Mouse (Mus musculus): ENCODE results near the gene Tmbim6. TPM values are rescaled to one million over a fixed set of nuclear protein-coding genes. Genes with fewer than 3 reads are reported as not detected.
"Not testable (repeated sequence)": the region's sequence is repeated elsewhere in the genome, so short reads cannot be mapped to it uniquely, and the experiment has no call there.

Tmbim6 gene
- polyA plus RNA-seq, 2 experiments = 99.7 to 187 TPM

DNA sequence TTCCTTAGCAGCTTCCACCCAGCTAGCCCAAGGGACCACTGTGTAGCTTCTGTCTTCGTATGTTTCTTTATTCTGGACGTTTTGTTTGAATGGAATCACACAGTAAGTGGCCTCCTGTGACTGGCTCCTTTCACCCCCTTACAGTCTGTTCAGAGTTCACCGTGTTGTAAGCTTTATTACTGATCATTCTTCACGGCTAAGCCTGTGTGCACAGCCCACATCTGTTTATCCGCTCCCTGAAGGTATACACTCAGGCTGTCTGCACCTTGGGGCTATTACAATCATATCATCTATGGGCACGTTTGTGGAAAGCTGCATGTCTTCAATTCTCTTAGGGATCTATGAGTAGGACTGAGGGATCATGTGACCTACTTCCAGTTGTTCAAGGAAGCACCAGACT is 52.9 kb downstream of the Tmbim6 start:
- Histone ChIP-seq H3K4me3 (ENCODE audit: insufficient read depth in 1 of 2, low read depth in 2 of 2, low read length in 2 of 2) (no peak overlapping the region), H3K9ac (replicated peaks) (no peak overlapping the region), H3K27me3 (ENCODE audit: control insufficient read depth, insufficient read depth, low read length) (no peaks in the 10 kb centered on the region), H3K27ac (no peak overlapping the region), H3K9me3 (ENCODE audit: control insufficient read depth, low read length) (no peaks in the 10 kb centered on the region), H3K4me2 (ENCODE audit: low read depth) (no peak overlapping the region), H3K36me3 (replicated peaks; ENCODE audit: control insufficient read depth, insufficient read depth, low read depth) (no peaks in the 10 kb centered on the region), H3K4me1 (replicated peaks; ENCODE audit: control insufficient read depth in 2 of 2, insufficient read depth in 2 of 2, low read length in 1 of 2) (peaks cover 11 to 24% of the 10 kb centered on the region in 2 experiments)
- no peak for TF ChIP-seq EP300 (IDR thresholded peaks at IDR 0.05; ENCODE audit: low read depth)
- TF ChIP-seq CTCF (IDR thresholded peaks at IDR 0.05; ENCODE audit: low read depth) = no peak
- 60% methylated on average over 6 of the region's 6 CpGs for WGBS (ENCODE audit: insufficient replicate concordance)
- no peak for DNase-seq (ENCODE audit: low read depth in 3 of 3, low spot score in 3 of 3)
- ATAC-seq (ENCODE audit: insufficient read depth) = no peak

DNA sequence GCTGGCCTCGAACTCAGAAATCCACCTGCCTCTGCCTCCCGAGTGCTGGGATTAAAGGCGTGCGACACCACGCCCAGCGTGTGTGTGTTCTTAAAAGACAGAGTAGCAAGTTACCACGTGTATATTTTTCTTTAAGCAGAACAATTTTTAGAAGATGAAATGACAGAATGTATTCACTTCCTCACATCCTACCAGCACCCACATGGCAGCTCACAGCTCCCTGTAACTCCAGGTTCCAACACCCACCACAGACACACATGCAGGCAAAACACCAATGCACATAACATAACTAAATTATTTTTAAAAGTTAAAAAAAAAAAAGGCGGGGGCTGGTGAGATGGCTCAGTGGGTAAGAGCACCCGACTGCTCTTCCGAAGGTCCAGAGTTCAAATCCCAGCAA is 53.5 kb downstream of the Tmbim6 start:
- H3K4me3 ChIP-seq (ENCODE audit: insufficient read depth in 1 of 2, low read depth in 2 of 2, low read length in 2 of 2); DNase-seq (ENCODE audit: low read depth in 3 of 3, low spot score in 3 of 3); ATAC-seq (ENCODE audit: insufficient read depth); H3K9ac ChIP-seq (replicated peaks); H3K27me3 ChIP-seq (ENCODE audit: control insufficient read depth, insufficient read depth, low read length); H3K9me3 ChIP-seq (ENCODE audit: control insufficient read depth, low read length); H3K27ac ChIP-seq; H3K36me3 ChIP-seq (replicated peaks; ENCODE audit: control insufficient read depth, insufficient read depth, low read depth); H3K4me2 ChIP-seq (ENCODE audit: low read depth): not testable (repeated sequence)
- peaks cover 11 to 23% of the 10 kb centered on the region in 2 experiments for H3K4me1 ChIP-seq (replicated peaks; ENCODE audit: control insufficient read depth in 2 of 2, insufficient read depth in 2 of 2, low read length in 1 of 2)
- WGBS (ENCODE audit: insufficient replicate concordance) = 62% methylated on average over 10 of the region's 10 CpGs

DNA sequence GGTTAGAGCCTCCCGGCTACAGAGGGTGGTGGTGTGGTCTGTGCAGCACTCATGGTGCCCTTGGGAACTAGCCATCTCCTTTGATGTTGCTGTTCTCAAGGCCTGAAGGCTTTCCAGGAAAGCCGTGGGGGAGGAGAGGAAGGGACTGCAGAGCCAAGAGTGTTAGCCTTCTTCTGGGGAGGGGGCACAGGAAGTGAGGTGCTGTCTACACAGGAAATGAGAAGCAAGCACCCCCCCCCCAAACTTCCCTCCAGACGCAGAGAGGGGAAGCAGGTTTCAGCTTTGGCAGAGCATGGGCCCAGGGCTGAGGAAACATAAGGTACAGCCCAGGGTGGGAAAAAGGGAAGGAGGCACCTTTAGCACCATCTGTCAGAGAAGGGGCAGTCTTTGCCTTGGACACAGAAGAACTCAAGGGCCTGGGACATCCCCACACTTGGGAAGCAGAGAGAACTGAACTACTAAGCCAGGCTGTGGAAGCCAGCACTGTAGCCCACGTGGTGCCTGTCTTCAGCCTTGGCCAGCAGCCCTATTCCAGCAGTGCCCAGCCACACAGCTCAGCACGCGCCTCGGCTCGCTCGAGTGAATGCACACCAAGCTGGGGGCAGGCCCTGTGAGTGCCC is 56.6 kb downstream of the Tmbim6 start:
- 21% methylated on average over 9 of the region's 9 CpGs for WGBS (ENCODE audit: insufficient replicate concordance)
- no peak for DNase-seq (ENCODE audit: low read depth in 3 of 3, low spot score in 3 of 3)
- Histone ChIP-seq H3K9ac (replicated peaks) (no peak overlapping the region), H3K4me2 (ENCODE audit: low read depth) (peak overlapping the region; percentile 47), H3K9me3 (ENCODE audit: control insufficient read depth, low read length) (no peaks in the 10 kb centered on the region), H3K4me1 (replicated peaks; ENCODE audit: control insufficient read depth in 2 of 2, insufficient read depth in 2 of 2, low read length in 1 of 2) (peaks cover 11 to 23% of the 10 kb centered on the region in 2 experiments), H3K27me3 (ENCODE audit: control insufficient read depth, insufficient read depth, low read length) (no peaks in the 10 kb centered on the region), H3K4me3 (ENCODE audit: insufficient read depth in 1 of 2, low read depth in 2 of 2, low read length in 2 of 2) (no peak overlapping the region), H3K27ac (no peak overlapping the region; the same call in 1 of the 2 replicates), H3K36me3 (replicated peaks; ENCODE audit: control insufficient read depth, insufficient read depth, low read depth) (no peaks in the 10 kb centered on the region)
- TF ChIP-seq CTCF (IDR thresholded peaks at IDR 0.05; ENCODE audit: low read depth) (no peak), EP300 (IDR thresholded peaks at IDR 0.05; ENCODE audit: low read depth) (no peak)
- peak; percentile 44 for ATAC-seq (ENCODE audit: insufficient read depth)

DNA sequence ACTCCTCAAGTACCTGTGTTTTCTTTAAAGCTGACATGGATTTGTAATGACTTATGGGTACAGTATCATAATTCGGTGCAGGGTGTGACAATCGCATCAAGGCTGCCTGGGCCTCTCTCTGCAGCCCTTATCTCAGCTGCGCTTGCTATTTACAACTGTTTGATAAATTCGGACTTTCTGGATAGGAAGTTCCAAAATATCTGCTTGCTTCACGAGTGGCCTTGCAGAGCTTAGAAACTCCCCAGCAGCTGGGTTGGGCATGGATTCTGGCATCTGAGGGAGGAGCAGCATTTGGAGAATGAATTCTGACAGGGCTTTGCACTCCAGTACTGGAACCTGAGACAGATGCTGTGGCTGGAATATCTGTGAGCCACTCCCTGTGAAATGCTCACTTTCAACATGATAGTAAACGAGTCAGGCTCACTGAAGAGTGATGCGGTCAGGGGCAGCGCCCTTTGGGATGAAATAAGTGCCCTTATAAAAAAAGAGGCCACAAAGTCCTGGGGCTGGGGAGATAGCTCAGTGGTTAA is 57.1 kb downstream of the Tmbim6 start:
- Histone ChIP-seq H3K36me3 (replicated peaks; ENCODE audit: control insufficient read depth, insufficient read depth, low read depth) (no peaks in the 10 kb centered on the region), H3K4me3 (ENCODE audit: insufficient read depth in 1 of 2, low read depth in 2 of 2, low read length in 2 of 2) (no peak overlapping the region), H3K27ac (no peak overlapping the region), H3K9me3 (ENCODE audit: control insufficient read depth, low read length) (no peaks in the 10 kb centered on the region), H3K4me1 (replicated peaks; ENCODE audit: control insufficient read depth in 2 of 2, insufficient read depth in 2 of 2, low read length in 1 of 2) (peaks cover 11 to 23% of the 10 kb centered on the region in 2 experiments), H3K9ac (replicated peaks) (no peak overlapping the region), H3K27me3 (ENCODE audit: control insufficient read depth, insufficient read depth, low read length) (no peaks in the 10 kb centered on the region), H3K4me2 (ENCODE audit: low read depth) (peak overlapping the region; percentile 47)
- 15% methylated on average over 8 of the region's 8 CpGs for WGBS (ENCODE audit: insufficient replicate concordance)
- peak; percentile 77 for ATAC-seq (ENCODE audit: insufficient read depth)
- no peak for TF ChIP-seq CTCF (IDR thresholded peaks at IDR 0.05; ENCODE audit: low read depth)
- 0 out of 2 replicates have a peak, but pooled peaks have one; percentile 24 for TF ChIP-seq EP300 (IDR thresholded peaks at IDR 0.05; ENCODE audit: low read depth)
- DNase-seq (ENCODE audit: low read depth in 3 of 3, low spot score in 3 of 3) = peak in 1 of 3 experiments; percentile 27

- Histone ChIP-seq H3K9ac (replicated peaks) (no peak overlapping the region), H3K27ac (no peak overlapping the region), H3K9me3 (ENCODE audit: control insufficient read depth, low read length) (no peaks in the 10 kb centered on the region), H3K4me1 (replicated peaks; ENCODE audit: control insufficient read depth in 2 of 2, insufficient read depth in 2 of 2, low read length in 1 of 2) (peaks cover 11 to 24% of the 10 kb centered on the region in 2 experiments), H3K4me3 (ENCODE audit: insufficient read depth in 1 of 2, low read depth in 2 of 2, low read length in 2 of 2) (no peak overlapping the region), H3K36me3 (replicated peaks; ENCODE audit: control insufficient read depth, insufficient read depth, low read depth) (no peaks in the 10 kb centered on the region), H3K27me3 (ENCODE audit: control insufficient read depth, insufficient read depth, low read length) (no peaks in the 10 kb centered on the region; the same call in 1 of the 2 replicates), H3K4me2 (ENCODE audit: low read depth) (no peak overlapping the region)
- DNase-seq (ENCODE audit: low read depth in 3 of 3, low spot score in 3 of 3) (no peak), ATAC-seq (ENCODE audit: insufficient read depth) (no peak)
- TF ChIP-seq EP300 (IDR thresholded peaks at IDR 0.05; ENCODE audit: low read depth) (no peak), CTCF (IDR thresholded peaks at IDR 0.05; ENCODE audit: low read depth) (no peak)
- WGBS (ENCODE audit: insufficient replicate concordance) = 67% methylated on average over 11 of the region's 11 CpGs
These were observed 60.6 kb downstream of the Tmbim6 start for GRCm38 (mm10) chr15:99453153-99453900.

Data from liver, embryonic 14.5 days (tissue).